Mouse (Mus musculus) spleen, adult 2 months (tissue): Measurements from ENCODE around the gene Fry.
A peak's percentile ranks its signal among the peaks of the same experiment; 100 is the strongest.

Experiments used
- CTCF ChIP-seq: fragments of 200-500 bp; IDR thresholded peaks from 2 replicates; pipeline ENCODE4 v1.5.1; 2011; ENCODE audit warnings: mild to moderate bottlenecking, inconsistent platforms; ENCODE audit not compliant: insufficient read depth, insufficient read length, insufficient replicate concordance; ENCODE audit errors: extremely low read depth
- POLR2A ChIP-seq: fragments of 200-500 bp; IDR thresholded peaks from 2 replicates; pipeline ENCODE4 v1.6.1; 2011; ENCODE audit warnings: low read depth, low read length, inconsistent platforms

GRCm38 (mm10) chr5:150521937-150522866 lies 403.8 kb downstream of the Fry start, which contains the start of gene Brca2:
- TF ChIP-seq CTCF = no peak
- peak; percentile 42 for TF ChIP-seq POLR2A
